Mouse (Mus musculus) intestine, embryonic 14.5 days (tissue): ENCODE results near the gene Atp2a2. TPM values are rescaled to one million over a fixed set of nuclear protein-coding genes. Genes with fewer than 3 reads are reported as not detected.
A peak's percentile ranks its signal among the peaks of the same experiment; 100 is the strongest.
"Not testable (repeated sequence)": the region's sequence is repeated elsewhere in the genome, so short reads cannot be mapped to it uniquely, and the experiment has no call there.

Experiments
- ATAC-seq: fragments of 200-750 bp; cut with Nextera tagmentation; replicated peaks from 2 replicates; pipeline ENCODE4 v1.8.0; 2017; ENCODE audit warnings: low read depth, moderate number of reproducible peaks, moderate TSS enrichment, moderate library complexity; ENCODE audit not compliant: low FRiP score, low TSS enrichment
- DNase-seq: peaks from one replicate; pipeline ENCODE4 v3.0.0-alpha.2; 2018; ENCODE audit warnings: low spot score
- H3K27ac ChIP-seq: fragments of 300-500 bp; sonication (generic); 2 replicates; pipeline ENCODE4 v1.5.1; 2014; ENCODE audit warnings: low read depth, mild to moderate bottlenecking, control low read depth
- H3K27me3 ChIP-seq: fragments of 300-500 bp; sonication (generic); replicated peaks from 2 replicates; pipeline ENCODE4 v1.6.1; 2014; ENCODE audit warnings: low read length, control low read depth; ENCODE audit not compliant: control insufficient read depth, insufficient read depth
- H3K36me3 ChIP-seq: fragments of 300-500 bp; sonication (generic); 2 replicates; pipeline ENCODE4 v1.6.1; 2014; ENCODE audit warnings: low read length, control low read depth; ENCODE audit not compliant: control insufficient read depth, insufficient read depth
- H3K4me1 ChIP-seq: fragments of 300-500 bp; sonication (generic); replicated peaks from 2 replicates; pipeline ENCODE4 v1.6.1; 2014; ENCODE audit warnings: low read length, control low read depth, mixed read lengths; ENCODE audit not compliant: control insufficient read depth, insufficient read depth
- H3K4me2 ChIP-seq: fragments of 300-500 bp; sonication (generic); 2 replicates; pipeline ENCODE4 v1.6.1; 2014; ENCODE audit warnings: low read length
- H3K4me3 ChIP-seq: fragments of 300-500 bp; sonication (generic); 2 replicates; pipeline ENCODE4 v1.5.1; 2014; ENCODE audit warnings: low read depth, low read length, control low read depth, mixed read lengths
- H3K9ac ChIP-seq: fragments of 300-500 bp; sonication (generic); 2 replicates; pipeline ENCODE4 v1.6.1; 2014; ENCODE audit warnings: mild to moderate bottlenecking, low read length
- H3K9me3 ChIP-seq: fragments of 300-500 bp; sonication (generic); 2 replicates; pipeline ENCODE4 v1.6.1; 2016; ENCODE audit warnings: low read length, control low read depth; ENCODE audit not compliant: control insufficient read depth
- WGBS: fragments of 180-500 bp; shearing (Covaris S2); extraction: QIAGEN DNeasy Blood & Tissue Kit; methylation state at CpG from one replicate; pipeline ENCODE4 v1.1.7; 2014; 5-methylcytosine and 5-hydroxymethylcytosine counted together
- polyA plus RNA-seq: library from polyadenylated mRNA; unstranded; fragments of >200 nt; fragmentation: Nextera tagmentation; extraction: Ambion mirVana; gene quantifications from 2 replicates; pipeline ENCODE4 v1.2.1, GENCODE M21; 2014

The Atp2a2 gene
- polyA plus RNA-seq, 1 experiment from 2014 or later, result 43.4 TPM

- no peaks in the 10 kb centered on the region for H3K9me3 ChIP-seq
- H3K4me1 ChIP-seq, result no peaks in the 10 kb centered on the region
- DNase-seq (no peak), ATAC-seq (no peak)
- no peak overlapping the region for H3K9ac ChIP-seq
- no peak overlapping the region for H3K4me3 ChIP-seq
- H3K27ac ChIP-seq, result no peak overlapping the region
- H3K36me3 ChIP-seq, result peaks cover 74% of the 10 kb centered on the region
- no peaks in the 10 kb centered on the region for H3K27me3 ChIP-seq
- WGBS, result 89% methylated on average over 4 of the region's 4 CpGs
- no peak overlapping the region for H3K4me2 ChIP-seq
These were observed 71.8 kb downstream of the Atp2a2 start for GRCm38 (mm10) chr5:122430036-122430775.

DNA sequence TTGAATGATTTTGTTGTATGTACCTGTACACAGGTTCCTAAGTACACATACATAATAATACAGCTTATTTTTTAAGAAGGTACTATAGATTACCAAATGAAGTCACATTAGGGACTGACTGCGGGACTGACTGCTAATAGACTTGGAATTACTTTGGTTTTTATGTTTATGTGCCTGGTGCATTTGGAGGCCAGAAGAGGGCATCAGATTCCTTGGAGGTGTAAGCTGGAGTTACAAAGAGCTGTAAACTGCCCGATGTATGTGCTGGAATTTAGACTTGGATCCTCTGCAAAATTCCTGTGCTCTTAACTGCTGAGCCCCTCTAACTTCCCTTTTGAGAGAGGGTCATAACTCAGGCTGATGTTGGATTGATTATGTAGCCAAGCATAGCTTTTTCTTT is 76.5 kb downstream of the Atp2a2 start:
- Histone ChIP-seq H3K4me1 (peaks cover 11% of the 10 kb centered on the region), H3K27ac (no peak overlapping the region), H3K4me3 (no peak overlapping the region), H3K9me3 (no peaks in the 10 kb centered on the region), H3K27me3 (no peaks in the 10 kb centered on the region), H3K4me2 (no peak overlapping the region), H3K36me3 (peaks cover 30% of the 10 kb centered on the region), H3K9ac (no peak overlapping the region)
- ATAC-seq (no peak), DNase-seq (no peak)
- WGBS, result 82% methylated on average over 2 of the region's 2 CpGs

DNA sequence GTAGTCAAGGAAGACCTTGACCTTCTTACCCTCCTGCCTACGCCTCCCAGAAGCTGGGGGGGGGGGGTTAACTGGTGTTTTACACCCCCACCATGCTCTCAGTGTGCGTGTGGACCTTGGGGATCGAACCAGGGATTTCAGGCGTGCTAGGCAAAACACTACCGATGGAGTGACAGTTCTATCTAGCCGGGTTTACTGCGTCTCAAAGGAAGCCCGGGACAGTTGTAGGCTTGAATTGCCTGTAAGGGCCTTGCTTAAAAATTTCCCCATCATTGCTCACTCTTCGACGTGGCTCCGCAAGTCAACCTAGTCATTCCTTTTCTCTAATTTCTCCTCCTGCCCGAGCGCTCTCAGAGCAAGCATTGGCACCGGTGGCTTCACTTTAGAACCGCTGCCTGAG is 78.9 kb downstream of the Atp2a2 start:
- H3K9ac ChIP-seq, result peak overlapping the region; percentile 95
- H3K4me3 ChIP-seq, result peak overlapping the region; percentile 99
- no peak overlapping the region for H3K27ac ChIP-seq
- H3K36me3 ChIP-seq, result peaks cover 7% of the 10 kb centered on the region
- 29% methylated on average over 15 of the region's 15 CpGs for WGBS
- peaks cover 11% of the 10 kb centered on the region for H3K4me1 ChIP-seq
- ATAC-seq (no peak), DNase-seq (peak; percentile 60)
- H3K4me2 ChIP-seq, result peak overlapping the region; percentile 94
- no peaks in the 10 kb centered on the region for H3K27me3 ChIP-seq
- no peaks in the 10 kb centered on the region for H3K9me3 ChIP-seq

DNA sequence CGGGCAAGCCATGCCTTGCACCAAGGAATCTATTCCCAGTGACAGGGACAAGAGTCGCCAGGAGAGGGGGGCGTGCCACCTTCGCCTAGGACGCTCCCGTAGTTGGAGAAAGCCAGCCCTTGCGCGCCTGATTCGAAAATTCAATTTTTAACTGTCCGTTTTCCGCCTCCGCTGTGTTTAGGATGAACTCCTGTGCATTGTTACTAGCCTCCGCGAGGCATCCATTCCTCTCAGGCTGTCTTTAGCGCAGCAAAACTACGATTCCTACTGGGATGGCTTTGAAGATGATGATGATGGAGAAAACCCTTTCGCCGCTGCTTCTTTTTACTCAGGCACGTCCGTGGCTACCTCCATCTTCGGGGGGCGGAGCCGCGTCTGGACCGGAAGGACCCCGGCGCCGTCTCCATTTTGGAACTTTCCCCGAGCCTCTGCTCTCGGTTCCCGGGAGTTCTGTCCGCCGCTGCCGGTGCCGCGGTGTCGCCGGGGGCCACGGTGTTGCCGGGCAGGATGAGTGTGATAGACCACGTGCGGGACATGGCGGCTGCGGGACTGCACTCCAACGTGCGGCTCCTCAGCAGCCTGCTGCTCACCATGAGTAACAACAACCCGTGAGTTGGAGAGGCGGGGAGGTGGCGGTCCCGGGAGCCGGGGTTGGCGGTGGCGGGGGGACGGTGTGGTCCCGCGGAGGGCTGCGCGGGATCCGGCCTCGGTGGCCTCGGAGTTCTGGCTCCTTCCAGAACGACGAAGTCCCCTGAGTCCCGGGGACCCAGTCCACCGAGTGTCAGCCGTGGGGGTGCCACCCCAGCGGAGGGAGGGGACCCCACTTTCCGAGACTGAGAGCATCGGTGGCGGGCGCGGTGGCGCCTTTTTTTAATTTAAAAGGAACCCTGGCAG is 79.7 kb downstream of the Atp2a2 start:
- H3K27ac ChIP-seq, result peak overlapping the region; percentile 81
- no peaks in the 10 kb centered on the region for H3K27me3 ChIP-seq
- peak overlapping the region; percentile 99 for H3K4me3 ChIP-seq
- under 1% methylated on average over 73 of the region's 73 CpGs for WGBS
- peak; percentile 99 for DNase-seq
- H3K9ac ChIP-seq, result peak overlapping the region; percentile 95
- peak overlapping the region; percentile 94 for H3K4me2 ChIP-seq
- ATAC-seq, result peak; percentile 87
- H3K9me3 ChIP-seq, result no peaks in the 10 kb centered on the region
- H3K36me3 ChIP-seq, result peaks cover 2% of the 10 kb centered on the region; the same call in 1 of the 2 replicates
- H3K4me1 ChIP-seq, result peaks cover 11% of the 10 kb centered on the region

DNA sequence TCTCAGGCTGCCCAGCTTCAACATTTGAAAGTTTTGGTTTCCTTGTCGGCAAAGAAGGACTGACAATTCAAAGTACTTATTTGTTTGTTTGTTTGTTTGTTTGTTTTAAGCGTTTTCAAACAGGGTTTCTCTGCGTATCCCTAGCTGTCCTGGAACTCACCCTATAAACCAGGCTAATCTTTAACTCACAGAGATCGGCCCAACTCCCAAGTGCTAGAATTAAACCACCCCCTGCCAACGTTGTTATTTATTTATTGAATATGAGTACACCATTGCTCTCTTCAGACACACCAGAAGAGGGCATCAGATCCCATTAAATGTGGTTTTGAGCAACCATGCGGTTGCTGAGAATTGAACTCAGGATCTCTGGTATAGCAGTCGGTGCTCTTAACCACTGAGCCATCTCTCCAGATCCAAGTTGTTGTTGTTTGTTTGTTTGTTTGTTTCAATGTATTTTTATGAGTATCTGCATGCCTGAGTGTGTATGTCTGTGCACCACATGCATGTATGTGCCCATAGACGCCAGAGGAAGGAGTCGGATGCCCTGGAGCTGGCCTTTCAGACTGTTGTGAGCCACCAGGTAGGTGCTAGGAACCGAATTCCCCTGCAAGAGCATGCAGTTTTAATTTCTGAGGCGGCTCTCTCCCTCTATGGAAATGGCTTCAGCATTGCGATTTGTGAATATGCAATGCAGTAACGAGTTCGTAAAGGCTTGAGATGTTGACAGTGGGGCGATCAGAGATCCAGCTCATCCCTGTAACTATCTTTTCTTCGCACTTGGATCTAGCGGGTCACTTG is 80.6 kb downstream of the Atp2a2 start, which contains the start of gene Anapc7:
Gene Anapc7 (plus strand): TSS at position 423 of the 798 bp plus-strand sequence.
- DNase-seq (no peak), ATAC-seq (peak; percentile 25; the same call in 1 of the 2 replicates)
- Histone ChIP-seq H3K9me3 (no peaks in the 10 kb centered on the region), H3K27me3 (no peaks in the 10 kb centered on the region), H3K27ac (peak within 1 kb of the TSS; percentile 81), H3K36me3 (peaks cover 2% of the 10 kb centered on the region; the same call in 1 of the 2 replicates), H3K4me2 (peak within 1 kb of the TSS; percentile 94), H3K4me3 (peak within 1 kb of the TSS; percentile 99), H3K4me1 (peaks cover 11% of the 10 kb centered on the region), H3K9ac (peak within 1 kb of the TSS; percentile 95)
- WGBS, result 21% methylated on average over 17 of the region's 17 CpGs

GRCm38 (mm10) chr5:122420676-122421075 is 81.3 kb downstream of the Atp2a2 start:
- H3K27ac ChIP-seq, H3K27me3 ChIP-seq, H3K9me3 ChIP-seq, ATAC-seq, H3K4me3 ChIP-seq, DNase-seq, H3K36me3 ChIP-seq, H3K4me2 ChIP-seq, H3K9ac ChIP-seq: not testable (repeated sequence)
- 64% methylated on average over 4 of the region's 4 CpGs for WGBS
- H3K4me1 ChIP-seq, result peaks cover 11% of the 10 kb centered on the region

- Histone ChIP-seq H3K9me3 (no peaks in the 10 kb centered on the region), H3K4me3 (no peak overlapping the region), H3K27me3 (no peaks in the 10 kb centered on the region), H3K4me1 (no peaks in the 10 kb centered on the region), H3K4me2 (no peak overlapping the region), H3K36me3 (no peaks in the 10 kb centered on the region), H3K9ac (no peak overlapping the region), H3K27ac (no peak overlapping the region)
- 89% methylated on average over 12 of the region's 12 CpGs for whole genome bisulfite sequencing
- DNase-seq, result no peak
- no peak for ATAC-seq
These were observed 86.6 kb downstream of the Atp2a2 start for GRCm38 (mm10) chr5:122415465-122415864.

GRCm38 (mm10) chr5:122414351-122414750 is 87.7 kb downstream of the Atp2a2 start:
- no peaks in the 10 kb centered on the region for H3K27me3 ChIP-seq
- no peak for DNase-seq
- no peak overlapping the region for H3K4me3 ChIP-seq
- H3K9ac ChIP-seq, result no peak overlapping the region
- no peak for ATAC-seq
- no peak overlapping the region for H3K27ac ChIP-seq
- no peak overlapping the region for H3K4me2 ChIP-seq
- 93% methylated on average over 5 of the region's 5 CpGs for WGBS
- no peaks in the 10 kb centered on the region for H3K4me1 ChIP-seq
- no peaks in the 10 kb centered on the region for H3K36me3 ChIP-seq
- no peaks in the 10 kb centered on the region for H3K9me3 ChIP-seq
